18 mouse cellular contexts compared by ENCODE assay signal in genomic region chr8:42157006-42157405, GRCm38 (mm10).
"Had no signal": no experiment of that assay in that cellular context is flagged by ENCODE, and none has a peak within 500 bp of the region (broad histone marks: within the 10 kb centered on the region; RNA-seq: fewer than 3 reads in every experiment).

No protein-coding gene starts in this region.

- ATAC-seq: liver, postnatal 0 days; lung, postnatal 0 days; midbrain, embryonic 13.5 days; midbrain, embryonic 15.5 days had no signal

- H3K27ac ChIP-seq: lung, embryonic 15.5 days; macrophage; midbrain, embryonic 13.5 days; midbrain, embryonic 15.5 days; neural tube, embryonic 13.5 days; stomach, embryonic 15.5 days; stomach, postnatal 0 days had no signal

- H3K27me3 ChIP-seq: lung, embryonic 15.5 days; megakaryocyte, embryonic 14.5 days; midbrain, embryonic 13.5 days; midbrain, embryonic 15.5 days; neural tube, embryonic 13.5 days; stomach, embryonic 15.5 days had no signal

- H3K4me1 ChIP-seq: lung, embryonic 15.5 days; megakaryocyte, embryonic 14.5 days; midbrain, embryonic 13.5 days; midbrain, embryonic 15.5 days; neural tube, embryonic 13.5 days; stomach, embryonic 15.5 days had no signal

- H3K4me3 ChIP-seq: lung, embryonic 15.5 days; megakaryocyte, embryonic 14.5 days; midbrain, embryonic 13.5 days; midbrain, embryonic 15.5 days; neural tube, embryonic 13.5 days; stomach, embryonic 15.5 days had no signal

- H3K9me3 ChIP-seq: lung, embryonic 15.5 days; megakaryocyte, embryonic 14.5 days; midbrain, embryonic 13.5 days; midbrain, embryonic 15.5 days; neural tube, embryonic 13.5 days; stomach, embryonic 15.5 days had no signal

- H3K36me3 ChIP-seq: lung, embryonic 15.5 days; midbrain, embryonic 13.5 days; midbrain, embryonic 15.5 days; neural tube, embryonic 13.5 days; stomach, embryonic 15.5 days had no signal

- H3K9ac ChIP-seq: liver, postnatal 0 days; lung, embryonic 15.5 days; midbrain, embryonic 13.5 days; midbrain, embryonic 15.5 days; neural tube, embryonic 13.5 days; stomach, embryonic 15.5 days had no signal

- H3K4me2 ChIP-seq: lung, embryonic 15.5 days; midbrain, embryonic 11.5 days; midbrain, embryonic 13.5 days; midbrain, embryonic 15.5 days; neural tube, embryonic 13.5 days; stomach, embryonic 15.5 days had no signal

- DNase-seq: liver, postnatal 0 days; lung, adult 2 months; lung, postnatal 14 days; lung, postnatal 36 days; right cerebral cortex, postnatal 14 days; thymus, adult 2 months; thymus, postnatal 25 days; thymus, postnatal 4 days had no signal
